Mouse (Mus musculus) monocyte, adult 2 months (primary cell): ENCODE results near the gene Vsx1.

Experiments used
- DNase-seq, 2 experiments: peaks; one replicate each; pipeline ENCODE4 v3.0.0; 2022; ENCODE audit warnings: low spot score in 2 of 2, low read depth in 1 of 2

The Vsx1 gene

GRCm38 (mm10) chr2:150667820-150668766 lies 21.1 kb downstream of the Vsx1 start, which contains the start of gene Acss1:
Gene Acss1 (minus strand): TSS chr2:150668500.
- peak in 1 of 2 experiments; percentile 26 for DNase-seq

GRCm38 (mm10) chr2:150667065-150667819 lies 21.9 kb downstream of the Vsx1 start:
- peak in 1 of 2 experiments; percentile 24 for DNase-seq

GRCm38 (mm10) chr2:150666723-150667064 lies 22.5 kb downstream of the Vsx1 start:
- no peak for DNase-seq

- DNase-seq, result no peak
Measured at GRCm38 (mm10) chr2:150665534-150666451, 23.4 kb downstream of the Vsx1 start.

- DNase-seq, result no peak
Measured at GRCm38 (mm10) chr2:150665006-150665405, 24.2 kb downstream of the Vsx1 start.

- DNase-seq, result no peak
Measured at GRCm38 (mm10) chr2:150664152-150664920, 24.8 kb downstream of the Vsx1 start.

- no peak for DNase-seq
Measured at GRCm38 (mm10) chr2:150663255-150663654, 25.9 kb downstream of the Vsx1 start.

- DNase-seq, result no peak
Measured at GRCm38 (mm10) chr2:150662007-150662406, 27.2 kb downstream of the Vsx1 start.

GRCm38 (mm10) chr2:150660668-150661451 lies 28.3 kb downstream of the Vsx1 start:
- no peak for DNase-seq

GRCm38 (mm10) chr2:150660049-150660448 lies 29.1 kb downstream of the Vsx1 start:
- DNase-seq, result no peak

- no peak for DNase-seq
Measured at GRCm38 (mm10) chr2:150656975-150657768, 32.0 kb downstream of the Vsx1 start.

- no peak for DNase-seq
Measured at GRCm38 (mm10) chr2:150656112-150656511, 33.0 kb downstream of the Vsx1 start.

GRCm38 (mm10) chr2:150655290-150655689 lies 33.9 kb downstream of the Vsx1 start:
- DNase-seq, result no peak

GRCm38 (mm10) chr2:150654814-150655213 lies 34.3 kb downstream of the Vsx1 start:
- no peak for DNase-seq

- DNase-seq, result no peak
Measured at GRCm38 (mm10) chr2:150651366-150651765, 37.8 kb downstream of the Vsx1 start.

- no peak for DNase-seq
Measured at GRCm38 (mm10) chr2:150650511-150651074, 38.6 kb downstream of the Vsx1 start.

GRCm38 (mm10) chr2:150648300-150648895 lies 40.8 kb downstream of the Vsx1 start:
- DNase-seq, result no peak
